Mouse (Mus musculus) heart, postnatal 36 days (tissue): ENCODE results near the gene Rtp3. TPM values are rescaled to one million over a fixed set of nuclear protein-coding genes. Genes with fewer than 3 reads are reported as not detected.
A peak's percentile ranks its signal among the peaks of the same experiment; 100 is the strongest.

Experiments used
- DNase-seq, 2 experiments: peaks; one replicate each; pipeline ENCODE4 v3.0.0; 2021 to 2022
- intact Hi-C: fragments of 180-260 bp; cut with DNase I; formaldehyde crosslinking; loops from one replicate; pipeline ENCODE4 v1.15.1; 2025
- total RNA-seq, 2 experiments: library from RNA; stranded (reverse); gene quantifications; 2 replicates each; pipeline ENCODE4 v1.2.3; 2021

Gene Rtp3
- 1 to 10 TPM; 2.3 to 4.3 TPM for total RNA-seq

DNA sequence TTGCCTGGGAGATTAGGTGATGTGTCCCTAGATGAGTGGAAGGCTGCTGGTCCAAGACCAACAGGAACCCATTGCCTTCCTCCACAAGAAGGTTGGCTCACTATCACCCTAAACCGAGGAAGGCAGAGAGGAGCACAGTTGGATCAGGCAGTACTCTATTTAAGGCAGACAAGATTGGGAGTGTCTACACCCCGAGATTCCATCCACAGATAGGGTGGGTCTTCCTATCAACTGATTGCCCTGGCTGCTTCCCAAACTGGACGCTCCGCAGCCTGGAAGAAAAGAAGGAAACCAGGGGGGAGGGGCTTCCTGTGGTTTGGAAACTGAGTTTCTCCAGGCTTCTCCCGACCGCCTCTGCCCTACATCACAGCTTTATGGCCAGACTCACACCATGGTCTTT is at the start of gene Rtp3:
TSS of gene Rtp3 (minus strand) at position 380 of the 400 bp plus-strand sequence.
- peak; percentile 31 to 58 for DNase-seq
- intact Hi-C loops: no loop called here

DNA sequence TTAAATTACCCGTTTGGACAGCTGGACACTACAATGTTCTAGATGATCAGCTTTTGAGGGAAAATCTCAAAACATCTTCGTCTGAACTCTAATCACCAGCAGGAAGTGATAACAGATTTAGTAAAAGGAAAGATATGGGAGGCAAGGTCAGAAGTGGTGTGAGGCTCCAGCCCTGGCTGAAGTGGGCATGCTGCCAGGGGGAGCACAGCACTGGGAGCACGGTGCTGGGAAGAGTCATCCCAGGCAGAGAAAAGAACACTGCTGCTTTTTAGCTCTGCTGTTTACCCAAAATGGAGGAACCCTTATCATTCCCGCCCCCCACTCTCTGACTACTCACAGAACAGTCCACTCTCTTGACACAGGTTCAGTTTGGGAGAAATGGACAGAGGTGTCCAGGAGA is 49.6 kb upstream of the Rtp3 start:
- peak in 1 of 2 experiments; percentile 18 for DNase-seq
- intact Hi-C loops: no loop called here

DNA sequence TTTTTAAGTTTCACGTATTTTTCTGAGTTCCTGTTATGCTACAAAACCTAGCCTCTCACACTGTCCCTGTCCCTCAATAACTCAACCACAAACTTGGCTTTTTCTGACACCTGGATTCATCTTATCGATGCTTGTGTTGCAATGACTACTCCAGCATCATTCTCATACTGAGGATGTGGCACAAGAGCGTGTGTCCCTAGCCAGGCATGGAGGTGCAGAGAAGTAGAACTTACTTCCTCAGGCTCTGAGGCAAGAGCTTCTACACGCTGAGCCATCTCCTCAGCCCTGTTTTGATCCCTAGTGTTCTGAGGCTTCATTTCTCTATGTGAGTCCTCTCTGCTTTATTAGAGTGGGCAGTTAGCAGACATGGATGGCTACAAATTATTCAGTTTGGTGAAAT is 43.3 kb upstream of the Rtp3 start:
- intact Hi-C loops: no loop called here
- no peak for DNase-seq

- no peak for DNase-seq
- intact Hi-C loops: no loop called here
Observed at GRCm38 (mm10) chr9:111026791-111027190, 36.4 kb upstream of the Rtp3 start.

DNA sequence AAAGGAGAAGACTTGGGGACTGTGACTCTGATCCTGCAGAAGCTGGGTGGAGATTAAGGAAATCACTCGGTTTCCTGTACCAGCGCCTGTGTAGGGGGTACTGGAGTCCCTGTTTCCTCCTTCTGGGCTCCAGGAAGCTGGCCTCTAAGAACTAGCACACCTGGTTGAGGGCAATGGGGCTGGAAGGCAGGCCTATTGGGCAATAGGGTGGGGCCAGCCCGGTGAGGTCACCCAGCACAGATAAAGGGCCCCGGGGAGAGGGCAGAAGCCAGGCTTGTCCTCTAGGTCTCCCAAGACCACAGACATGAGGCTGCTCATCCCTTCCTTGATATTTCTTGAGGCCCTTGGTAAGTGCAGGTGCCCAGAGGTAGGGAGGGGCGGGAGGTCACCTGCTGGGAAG is 28.6 kb upstream of the Rtp3 start, which contains the start of gene Ltf:
TSS of gene Ltf (plus strand) at position 250 of the 400 bp plus-strand sequence.
- no peak for DNase-seq
- intact Hi-C loops: no loop called here

DNA sequence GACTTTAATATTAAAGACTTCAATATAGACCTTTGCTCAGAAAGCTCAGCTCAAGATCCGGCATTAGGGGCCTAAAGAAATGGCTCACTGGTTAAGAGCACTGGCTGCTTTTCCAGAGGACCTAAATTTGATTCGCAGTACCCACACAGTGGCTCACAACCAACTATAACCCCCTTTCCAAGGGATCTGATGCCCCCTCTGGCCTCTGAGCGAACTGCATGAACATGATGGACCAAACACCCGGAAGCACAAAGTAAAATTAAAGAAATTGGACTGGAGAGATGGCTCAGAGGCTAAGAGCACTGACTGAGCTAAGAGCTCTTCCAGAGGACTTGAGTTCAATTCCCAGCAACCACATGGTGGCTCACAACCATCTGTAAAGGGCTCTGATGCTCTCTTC is 25.3 kb upstream of the Rtp3 start:
- intact Hi-C loops: no loop called here
- DNase-seq: no peak

- DNase-seq: no peak
- intact Hi-C loops: no loop called here
Observed at GRCm38 (mm10) chr9:111012041-111012440, 21.7 kb upstream of the Rtp3 start.

GRCm38 (mm10) chr9:111011550-111011949 is 21.2 kb upstream of the Rtp3 start:
- DNase-seq: no peak

DNA sequence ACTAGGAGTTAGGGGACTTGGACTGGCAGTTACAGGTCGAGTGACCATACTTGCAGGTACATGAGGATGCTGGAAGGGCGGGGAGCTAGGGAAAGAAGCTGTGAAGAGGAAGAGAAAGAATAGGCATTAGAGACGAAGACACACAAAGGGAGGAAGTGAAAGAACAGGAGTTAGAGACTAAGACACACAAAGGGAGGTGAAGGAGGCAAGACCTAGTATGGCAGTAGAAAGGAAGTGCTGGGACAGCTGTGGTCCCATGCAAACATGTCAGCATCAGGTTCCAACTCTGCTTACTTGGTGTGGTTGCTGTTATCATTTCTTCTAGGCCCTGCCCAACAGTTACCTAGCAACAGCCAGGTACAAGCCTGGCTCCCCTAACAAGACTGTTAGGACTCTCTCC is 19.4 kb upstream of the Rtp3 start:
- no peak for DNase-seq
- intact Hi-C loops: no loop called here

More at GRCm38 (mm10) chr9:111011550-111011949, 21.2 kb upstream of the Rtp3 start:
- intact Hi-C loops: no loop called here

DNA sequence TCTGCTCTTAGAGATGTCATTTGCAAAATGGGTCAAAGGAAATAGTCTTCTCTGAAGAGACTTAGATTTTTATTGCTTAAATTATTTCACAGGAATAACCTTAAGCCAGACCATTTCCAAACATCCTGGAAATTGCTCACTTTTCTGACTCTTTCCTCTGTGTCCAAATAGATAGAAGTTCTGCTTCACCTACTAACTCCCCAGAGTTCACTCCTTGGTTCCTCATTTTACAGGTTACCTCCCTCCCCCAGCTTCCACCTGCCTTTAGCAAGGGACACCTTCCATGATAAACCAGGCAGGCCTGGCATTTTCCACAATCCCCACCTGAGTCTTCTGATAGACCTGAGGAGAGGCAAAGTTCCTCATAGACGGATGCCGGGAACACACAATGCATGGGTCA is 16.2 kb upstream of the Rtp3 start:
- DNase-seq: no peak
- intact Hi-C loops: no loop called here

- intact Hi-C loops: no loop called here
- no peak for DNase-seq
Observed at GRCm38 (mm10) chr9:111003279-111003678, 12.9 kb upstream of the Rtp3 start.

- intact Hi-C loops: no loop called here
- no peak for DNase-seq
Observed at GRCm38 (mm10) chr9:111001621-111002020, 11.2 kb upstream of the Rtp3 start.

GRCm38 (mm10) chr9:110999856-111000255 is 9.5 kb upstream of the Rtp3 start:
- intact Hi-C loops: loop anchor here (5.0 kb wide), 2 partner anchors 78 to 287 kb away; no protein-coding TSS in a partner anchor
- peak in 1 of 2 experiments; percentile 43 for DNase-seq

GRCm38 (mm10) chr9:110999056-110999455 is 8.7 kb upstream of the Rtp3 start:
- no peak for DNase-seq
- intact Hi-C loops: loop anchor here (5.0 kb wide), 2 partner anchors 77 to 288 kb away; no protein-coding TSS in a partner anchor

- DNase-seq: peak; percentile 75 to 77
- intact Hi-C loops: loop anchor here (1.0 to 5.0 kb wide), 3 partner anchors 75 to 290 kb away; no protein-coding TSS in a partner anchor
Observed at GRCm38 (mm10) chr9:110997245-110997644, 6.9 kb upstream of the Rtp3 start.

GRCm38 (mm10) chr9:110994716-110995172 is 4.4 kb upstream of the Rtp3 start:
- peak; percentile 71 to 76 for DNase-seq
- intact Hi-C loops: loop anchor here (5.0 kb wide), 2 partner anchors 72 to 293 kb away; no protein-coding TSS in a partner anchor

DNA sequence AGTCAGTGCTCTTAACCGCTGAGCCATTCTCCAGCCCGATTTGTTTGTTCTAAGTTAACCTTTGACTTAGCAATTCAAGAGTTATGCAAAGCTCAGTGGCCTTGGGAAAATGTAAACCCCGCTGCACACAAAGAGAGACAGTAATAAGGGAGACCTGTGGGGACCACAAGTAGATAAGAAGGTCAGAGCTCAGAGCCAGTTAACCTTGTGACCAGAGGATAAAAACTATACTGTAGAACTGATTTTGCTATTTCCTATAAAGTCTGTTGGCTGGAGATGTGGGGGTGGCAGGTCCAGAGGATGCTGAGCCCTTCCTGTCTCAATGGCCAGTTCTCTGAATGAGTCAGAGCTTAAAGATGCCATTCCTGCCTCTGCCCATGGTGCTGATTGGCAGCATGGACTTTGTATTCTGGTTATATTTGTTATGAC is 2.9 kb upstream of the Rtp3 start:
- intact Hi-C loops: no loop called here
- DNase-seq: no peak

- intact Hi-C loops: no loop called here
- no peak for DNase-seq
Observed at GRCm38 (mm10) chr9:110989543-110989942, 840 bp downstream of the Rtp3 start.

DNA sequence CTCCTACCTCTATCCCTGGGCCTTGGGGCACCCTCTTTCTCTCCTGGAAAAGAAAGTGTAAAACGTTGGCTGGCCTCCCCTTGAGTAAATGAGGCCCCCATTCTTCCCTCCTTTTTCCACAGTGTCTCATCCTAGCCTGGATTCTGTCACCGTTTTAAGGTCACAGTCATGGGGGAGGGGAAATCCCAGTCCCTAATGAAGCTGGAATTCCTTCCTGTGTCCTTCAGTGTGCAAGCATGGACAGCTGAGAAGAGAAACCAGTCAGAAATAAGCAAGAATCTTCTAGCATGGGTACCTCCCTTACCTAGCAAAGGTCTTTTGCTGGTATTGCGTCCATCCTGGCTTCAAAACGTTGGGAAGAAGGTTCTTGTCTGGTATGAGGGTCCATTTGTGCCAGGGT is 1.2 kb downstream of the Rtp3 start:
- DNase-seq: no peak
- intact Hi-C loops: no loop called here

DNA sequence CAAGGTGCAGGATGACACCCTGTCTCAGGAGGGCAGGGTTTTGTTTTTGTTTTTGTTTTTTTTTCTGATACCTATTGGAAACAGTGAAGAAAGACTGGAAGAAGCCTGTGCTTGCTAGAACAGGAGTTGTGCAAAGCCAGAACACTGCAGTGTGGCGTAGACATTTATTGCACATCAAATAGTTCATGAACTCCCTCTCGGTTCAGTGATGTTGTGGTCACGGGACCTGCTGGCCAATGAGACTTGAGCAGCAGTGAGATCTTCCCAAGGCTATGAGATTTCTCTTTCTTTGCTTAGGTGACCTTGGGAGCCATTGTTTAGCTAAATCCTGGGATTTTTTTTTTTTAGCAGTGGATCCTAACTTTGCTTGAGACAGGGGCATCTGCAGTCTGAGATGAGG is 2.3 kb downstream of the Rtp3 start:
- DNase-seq: no peak
- intact Hi-C loops: no loop called here

GRCm38 (mm10) chr9:110987331-110987730 is 3.1 kb downstream of the Rtp3 start:
- DNase-seq: no peak
- intact Hi-C loops: no loop called here

DNA sequence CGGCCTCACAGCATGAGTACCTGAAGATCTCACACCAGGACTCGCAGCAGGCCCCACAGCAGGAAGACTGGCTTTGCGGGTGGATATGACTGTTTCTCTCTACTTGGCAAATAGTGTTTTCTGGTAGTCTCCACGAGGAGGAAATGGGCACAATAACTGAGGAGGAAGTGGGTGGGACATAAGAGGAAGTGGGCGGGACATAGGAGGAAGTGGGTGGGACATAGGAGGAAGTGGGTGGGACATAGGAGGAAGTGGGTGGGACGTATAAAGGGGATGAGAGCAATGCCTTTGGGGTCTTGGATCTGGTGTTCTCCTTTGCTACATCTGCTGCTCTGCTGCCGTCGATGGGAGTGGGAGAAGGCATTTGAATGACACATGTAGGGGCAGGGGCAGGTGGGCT is 4.4 kb downstream of the Rtp3 start:
- intact Hi-C loops: no loop called here
- no peak for DNase-seq

- no peak for DNase-seq
- intact Hi-C loops: no loop called here
Observed at GRCm38 (mm10) chr9:110985541-110985940, 4.8 kb downstream of the Rtp3 start.
